Mouse (Mus musculus) ES-Bruce4 (cell line): ENCODE measurements around the gene Sbf2.

ENCODE experiments used
- CTCF ChIP-seq: IDR thresholded peaks from one replicate; pipeline ENCODE4 v1.8.1; 2011; ENCODE audit warnings: low read depth, low read length
- EP300 ChIP-seq: IDR thresholded peaks from 2 replicates; pipeline ENCODE4 v1.6.1; 2011; ENCODE audit warnings: low read depth, low read length; ENCODE audit not compliant: insufficient read depth
- POLR2A ChIP-seq: IDR thresholded peaks from one replicate; pipeline ENCODE4 v1.8.1; 2011; ENCODE audit warnings: low read length; ENCODE audit not compliant: insufficient read depth

DNA sequence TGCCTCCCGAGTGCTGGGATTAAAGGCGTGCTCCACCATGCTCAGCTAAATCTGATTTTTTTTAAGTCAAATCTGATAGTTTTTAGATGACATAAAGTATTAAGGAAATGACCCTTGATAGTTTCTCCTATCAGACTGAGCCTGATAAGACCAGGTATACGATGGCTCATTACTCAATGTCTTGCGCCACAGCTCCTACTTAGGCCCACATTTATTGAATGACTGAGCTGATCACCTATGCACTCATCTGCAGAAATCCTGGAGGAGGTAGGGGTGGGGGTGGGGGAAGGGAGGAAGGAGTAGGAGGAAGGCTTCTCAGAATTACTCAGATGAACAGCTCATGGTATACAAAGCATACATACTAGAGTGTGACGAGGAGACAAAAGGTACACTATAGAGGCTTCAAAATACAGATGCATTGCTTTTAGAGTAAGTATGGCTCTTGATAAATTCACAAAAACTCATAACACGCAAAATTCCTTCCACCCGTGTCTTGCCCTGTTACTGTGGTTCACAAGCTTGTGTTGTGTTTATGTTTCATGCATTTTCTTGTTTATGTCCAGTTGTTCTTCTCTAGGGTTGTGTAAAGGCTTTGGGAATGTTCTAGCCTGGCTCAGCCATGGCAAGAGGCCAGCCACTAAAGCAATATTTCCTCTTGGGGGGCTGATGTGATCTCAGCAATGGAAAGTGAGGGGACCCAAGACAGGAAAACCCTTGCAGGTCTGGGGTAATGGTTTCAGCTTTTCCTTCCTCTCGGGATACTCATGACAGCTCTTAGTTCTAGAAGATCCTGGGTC is 32.1 kb upstream of the Sbf2 start:
- no peak for TF ChIP-seq CTCF
- no peak for TF ChIP-seq EP300
- no peak for TF ChIP-seq POLR2A
